Mouse (Mus musculus) limb, embryonic 10.5 days (tissue): Measurements from ENCODE around the gene Nell1. TPM values are rescaled to one million over a fixed set of nuclear protein-coding genes. Genes with fewer than 3 reads are reported as not detected.

Experiments
- DNase-seq: peaks from one replicate; pipeline ENCODE4 v3.0.0-alpha.2; 2017; ENCODE audit warnings: low spot score
- H3K27ac ChIP-seq: fragments of 300-500 bp; sonication (generic); 2 replicates; pipeline ENCODE4 v1.5.1; 2016; ENCODE audit warnings: mild to moderate bottlenecking
- H3K27me3 ChIP-seq: fragments of 300-500 bp; sonication (generic); 2 replicates; pipeline ENCODE4 v1.6.1; 2016; ENCODE audit warnings: low read depth, mild to moderate bottlenecking; ENCODE audit not compliant: poor library complexity, severe bottlenecking
- H3K36me3 ChIP-seq: fragments of 300-500 bp; sonication (generic); 2 replicates; pipeline ENCODE4 v1.6.1; 2016; ENCODE audit warnings: mild to moderate bottlenecking, moderate library complexity
- H3K4me1 ChIP-seq: fragments of 300-500 bp; sonication (generic); 2 replicates; pipeline ENCODE4 v1.6.1; 2016
- H3K4me3 ChIP-seq: fragments of 300-500 bp; sonication (generic); 2 replicates; pipeline ENCODE4 v1.5.1; 2016; ENCODE audit warnings: mild to moderate bottlenecking, moderate library complexity
- H3K9me3 ChIP-seq: fragments of 300-500 bp; sonication (generic); replicated peaks from 2 replicates; pipeline ENCODE4 v1.6.1; 2016; ENCODE audit warnings: mild to moderate bottlenecking
- WGBS: fragments of 180-500 bp; shearing (Covaris S2); methylation state at CpG from one replicate; pipeline ENCODE4 v1.1.7; 2016; 5-methylcytosine and 5-hydroxymethylcytosine counted together
- polyA plus RNA-seq: library from polyadenylated mRNA; unstranded; fragments of >200 nt; fragmentation: Nextera tagmentation; extraction: Ambion mirVana; gene quantifications from 2 replicates; pipeline ENCODE4 v1.2.1, GENCODE M21; 2016

The Nell1 gene
- polyA plus RNA-seq, 1 experiment from 2014 or later: 0.55 TPM

DNA sequence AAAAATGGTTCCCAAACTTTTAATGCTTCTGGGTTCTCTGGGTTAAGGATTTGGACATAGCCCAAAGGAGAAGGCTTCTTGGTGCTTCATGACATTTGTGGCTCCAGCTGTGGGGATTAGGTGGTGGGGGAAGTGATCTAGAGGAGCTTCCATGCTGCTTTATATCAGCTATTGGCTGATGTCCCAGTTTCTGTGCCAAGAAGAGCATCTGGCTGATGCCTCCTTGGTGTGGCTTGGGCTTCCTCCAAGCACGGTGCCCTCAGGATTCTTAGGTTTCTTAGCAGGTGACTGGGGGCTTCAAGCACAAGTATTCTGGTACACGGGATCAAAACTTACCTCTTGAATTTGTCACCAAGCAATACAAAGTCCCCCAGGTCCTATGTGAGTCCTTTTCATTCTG is 132.6 kb downstream of the Nell1 start:
- 90% methylated on average over 2 of the region's 2 CpGs for WGBS
- Histone ChIP-seq H3K4me1 (no peaks in the 10 kb centered on the region), H3K27ac (no peak overlapping the region), H3K4me3 (no peak overlapping the region), H3K27me3 (no peaks in the 10 kb centered on the region), H3K36me3 (no peaks in the 10 kb centered on the region), H3K9me3 (no peaks in the 10 kb centered on the region)
- no peak for DNase-seq

GRCm38 (mm10) chr7:50118348-50118747 is 143.7 kb downstream of the Nell1 start:
- H3K36me3 ChIP-seq: no peaks in the 10 kb centered on the region
- H3K27me3 ChIP-seq: no peaks in the 10 kb centered on the region
- H3K4me1 ChIP-seq: no peaks in the 10 kb centered on the region
- H3K4me3 ChIP-seq: no peak overlapping the region
- no peak overlapping the region for H3K27ac ChIP-seq
- WGBS: 92% methylated on average over 5 of the region's 5 CpGs
- no peaks in the 10 kb centered on the region for H3K9me3 ChIP-seq
- no peak for DNase-seq

DNA sequence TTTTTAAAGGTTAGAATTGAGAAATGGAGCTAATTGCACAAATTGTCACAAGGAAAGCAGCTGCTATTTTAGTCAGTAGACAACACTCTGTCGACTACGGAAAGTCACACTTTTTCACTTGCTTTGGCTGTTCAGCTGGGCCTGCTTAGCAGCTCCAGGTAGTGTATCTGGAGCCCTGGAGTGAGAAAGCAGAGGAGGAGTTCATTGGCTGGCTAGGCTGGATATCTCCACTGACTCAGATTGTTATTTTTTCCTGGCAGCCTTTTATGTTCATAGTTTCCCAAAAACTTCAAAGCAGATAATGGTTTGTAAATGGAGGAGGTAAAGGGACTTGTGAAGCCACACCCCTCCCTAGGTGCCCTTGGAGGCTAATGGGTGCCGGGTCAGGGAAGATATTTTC is 163.0 kb downstream of the Nell1 start:
- Histone ChIP-seq H3K27ac (no peak overlapping the region), H3K27me3 (no peaks in the 10 kb centered on the region), H3K4me1 (no peaks in the 10 kb centered on the region), H3K4me3 (no peak overlapping the region), H3K36me3 (no peaks in the 10 kb centered on the region), H3K9me3 (no peaks in the 10 kb centered on the region)
- no peak for DNase-seq
- WGBS: 91% methylated on average over 3 of the region's 3 CpGs

- H3K4me3 ChIP-seq: no peak overlapping the region
Observed at GRCm38 (mm10) chr7:50149326-50149725, 174.7 kb downstream of the Nell1 start.

DNA sequence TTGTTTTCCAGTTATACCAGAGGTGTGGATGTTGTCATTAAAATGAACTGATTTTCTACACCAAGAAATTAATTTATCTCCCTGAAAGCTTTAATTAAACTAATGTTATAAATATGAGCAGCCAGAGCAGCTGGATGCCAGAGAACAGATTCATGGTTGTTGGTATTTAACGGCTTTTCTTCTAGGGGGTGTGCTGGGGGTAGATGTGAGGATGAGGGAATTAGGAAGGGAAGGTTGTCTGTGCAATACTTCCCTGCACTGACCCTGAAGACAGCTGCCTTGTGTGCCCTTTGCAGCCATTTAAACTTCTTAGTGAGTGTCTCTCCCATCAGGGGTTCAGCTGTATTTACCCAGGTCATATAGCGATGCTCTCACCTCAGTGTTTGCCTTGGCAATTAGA is 176.2 kb downstream of the Nell1 start:
- Histone ChIP-seq H3K36me3 (no peaks in the 10 kb centered on the region), H3K27ac (no peak overlapping the region), H3K4me3 (no peak overlapping the region), H3K27me3 (no peaks in the 10 kb centered on the region), H3K9me3 (no peaks in the 10 kb centered on the region), H3K4me1 (no peaks in the 10 kb centered on the region)
- DNase-seq: no peak
- WGBS: 78% methylated on average over 2 of the region's 2 CpGs

More at GRCm38 (mm10) chr7:50149326-50149725, 174.7 kb downstream of the Nell1 start:
- 94% methylated on average over 7 of the region's 7 CpGs for WGBS
- Histone ChIP-seq H3K4me1 (no peaks in the 10 kb centered on the region), H3K9me3 (no peaks in the 10 kb centered on the region), H3K36me3 (no peaks in the 10 kb centered on the region), H3K27me3 (no peaks in the 10 kb centered on the region), H3K27ac (no peak overlapping the region)
- no peak for DNase-seq

GRCm38 (mm10) chr7:50153618-50154017 is 179.0 kb downstream of the Nell1 start:
- Histone ChIP-seq H3K4me3 (no peak overlapping the region), H3K27ac (no peak overlapping the region), H3K27me3 (no peaks in the 10 kb centered on the region), H3K9me3 (no peaks in the 10 kb centered on the region), H3K4me1 (no peaks in the 10 kb centered on the region), H3K36me3 (no peaks in the 10 kb centered on the region)
- WGBS: 79% methylated on average over 2 of the region's 2 CpGs
- DNase-seq: no peak

- no peak overlapping the region for H3K4me3 ChIP-seq
- no peaks in the 10 kb centered on the region for H3K36me3 ChIP-seq
- H3K4me1 ChIP-seq: no peaks in the 10 kb centered on the region
- DNase-seq: no peak
- 90% methylated on average over 5 of the region's 5 CpGs for WGBS
- H3K9me3 ChIP-seq: no peaks in the 10 kb centered on the region
- no peak overlapping the region for H3K27ac ChIP-seq
- H3K27me3 ChIP-seq: no peaks in the 10 kb centered on the region
Observed at GRCm38 (mm10) chr7:50162602-50163001, 187.9 kb downstream of the Nell1 start.

DNA sequence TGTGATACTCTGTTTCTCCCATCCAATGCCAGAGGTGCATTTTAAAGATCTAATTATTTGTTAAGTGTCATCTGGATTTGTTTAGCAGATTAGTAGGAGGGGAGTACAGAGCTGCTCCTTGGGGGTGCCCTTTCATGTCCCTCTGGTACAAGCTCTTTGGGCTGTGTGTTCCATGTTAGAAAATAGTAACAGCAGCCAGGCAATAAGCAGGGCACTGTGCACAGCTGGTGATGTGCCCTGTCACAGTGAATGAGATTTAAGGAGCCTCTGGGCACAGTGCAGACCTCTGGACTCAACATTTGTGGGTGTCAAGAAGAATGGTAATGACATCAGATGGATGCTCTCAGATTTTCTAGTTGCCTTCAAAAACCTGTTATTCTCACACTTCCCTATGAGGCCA is 194.1 kb downstream of the Nell1 start:
- no peak for DNase-seq
- no peaks in the 10 kb centered on the region for H3K9me3 ChIP-seq
- H3K4me3 ChIP-seq: no peak overlapping the region
- H3K27me3 ChIP-seq: no peaks in the 10 kb centered on the region
- H3K27ac ChIP-seq: no peak overlapping the region
- no peaks in the 10 kb centered on the region for H3K36me3 ChIP-seq
- peaks cover 14% of the 10 kb centered on the region for H3K4me1 ChIP-seq

DNA sequence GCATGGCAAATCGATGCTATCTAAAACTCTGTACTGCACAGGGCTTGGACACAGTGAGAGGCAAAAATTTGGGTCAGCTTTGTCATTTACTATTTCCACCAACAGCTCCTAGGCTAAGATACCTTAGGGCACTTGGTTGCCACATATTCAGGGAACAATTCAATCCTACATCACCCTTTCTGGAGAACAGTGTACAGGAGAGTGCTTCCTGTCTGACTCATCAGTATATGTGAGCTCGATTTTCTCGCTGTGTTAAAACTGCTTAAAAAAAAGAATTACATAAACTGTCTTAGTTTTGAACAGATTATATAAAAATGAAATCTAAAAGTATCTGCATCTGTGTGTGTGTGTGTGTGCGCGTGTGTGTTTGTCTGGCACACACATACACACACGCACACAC is 211.6 kb downstream of the Nell1 start:
- H3K27me3 ChIP-seq: no peaks in the 10 kb centered on the region
- no peak overlapping the region for H3K27ac ChIP-seq
- no peaks in the 10 kb centered on the region for H3K9me3 ChIP-seq
- 95% methylated on average over 6 of the region's 6 CpGs for WGBS
- H3K4me1 ChIP-seq: no peaks in the 10 kb centered on the region
- no peak overlapping the region for H3K4me3 ChIP-seq
- no peaks in the 10 kb centered on the region for H3K36me3 ChIP-seq
- no peak for DNase-seq

GRCm38 (mm10) chr7:50193955-50194354 is 219.3 kb downstream of the Nell1 start:
- Histone ChIP-seq H3K4me3 (no peak overlapping the region), H3K27ac (no peak overlapping the region), H3K4me1 (no peaks in the 10 kb centered on the region), H3K27me3 (no peaks in the 10 kb centered on the region), H3K9me3 (no peaks in the 10 kb centered on the region), H3K36me3 (no peaks in the 10 kb centered on the region)
- 93% methylated on average over 7 of the region's 7 CpGs for WGBS
- DNase-seq: no peak

- no peak for DNase-seq
- H3K9me3 ChIP-seq: no peaks in the 10 kb centered on the region
- no peaks in the 10 kb centered on the region for H3K27me3 ChIP-seq
- no peaks in the 10 kb centered on the region for H3K36me3 ChIP-seq
- no peak overlapping the region for H3K4me3 ChIP-seq
- no peak overlapping the region for H3K27ac ChIP-seq
- 68% methylated on average over 3 of the region's 3 CpGs for WGBS
- H3K4me1 ChIP-seq: no peaks in the 10 kb centered on the region
Observed at GRCm38 (mm10) chr7:50195080-50195611, 220.5 kb downstream of the Nell1 start.

GRCm38 (mm10) chr7:50205268-50205667 is 230.6 kb downstream of the Nell1 start:
- H3K36me3 ChIP-seq: no peaks in the 10 kb centered on the region
- WGBS: 52% methylated on average over 2 of the region's 2 CpGs
- H3K9me3 ChIP-seq: no peaks in the 10 kb centered on the region
- H3K4me1 ChIP-seq: peaks cover 11% of the 10 kb centered on the region
- no peak overlapping the region for H3K27ac ChIP-seq
- no peak overlapping the region for H3K4me3 ChIP-seq
- no peaks in the 10 kb centered on the region for H3K27me3 ChIP-seq
- DNase-seq: no peak

DNA sequence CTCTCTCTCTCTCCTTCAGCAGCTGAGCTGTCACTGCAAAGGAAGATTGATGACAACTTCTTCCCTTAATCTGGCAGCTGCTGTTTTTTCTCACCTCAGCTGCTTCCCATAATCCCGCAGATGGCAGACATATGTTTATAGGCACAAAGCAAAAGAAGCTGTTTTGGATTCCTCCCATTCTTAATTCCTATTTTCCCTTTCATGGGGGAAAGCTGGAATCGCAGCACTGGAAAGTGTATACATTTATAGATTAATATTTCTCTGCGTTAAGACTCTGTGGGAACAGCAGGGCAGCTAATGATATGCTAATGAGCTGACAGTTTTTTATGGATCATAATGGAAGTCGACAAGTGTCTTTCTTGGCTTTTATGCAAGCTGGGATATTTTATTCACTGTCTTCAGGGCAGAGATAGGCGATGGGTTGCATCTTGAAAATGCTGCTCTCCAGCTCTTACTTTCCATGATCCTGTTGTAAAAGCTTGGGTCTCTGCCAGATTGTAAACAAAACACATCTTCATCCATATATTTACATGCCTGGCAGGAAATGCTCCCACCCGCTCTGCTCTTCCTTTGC is 236.1 kb downstream of the Nell1 start:
- Histone ChIP-seq H3K9me3 (no peaks in the 10 kb centered on the region), H3K4me3 (no peak overlapping the region), H3K27ac (no peak overlapping the region), H3K27me3 (no peaks in the 10 kb centered on the region), H3K36me3 (no peaks in the 10 kb centered on the region), H3K4me1 (0 out of 2 replicates have a peak, but pooled peaks cover 2% of the 10 kb centered on the region)
- 49% methylated on average over 6 of the region's 6 CpGs for WGBS
- DNase-seq: no peak

DNA sequence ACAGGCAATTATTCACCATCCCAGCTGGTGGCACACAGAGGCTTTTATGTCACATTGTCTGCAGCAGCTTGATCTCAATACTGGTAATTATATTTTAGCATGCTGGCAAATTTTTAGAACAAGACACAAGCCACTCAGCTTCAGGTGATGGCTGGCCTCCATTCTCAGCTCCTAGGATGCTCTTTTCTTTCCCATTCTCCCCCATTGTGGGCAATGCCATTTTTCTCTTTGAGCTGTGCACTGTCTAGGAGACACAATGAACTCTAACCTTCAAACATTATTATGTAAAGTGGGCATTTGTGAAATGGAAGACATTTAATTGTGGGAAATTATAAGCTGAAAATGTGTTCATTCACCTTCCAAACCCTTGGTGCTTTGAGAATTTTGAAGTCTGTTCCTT is 247.2 kb downstream of the Nell1 start:
- Histone ChIP-seq H3K4me3 (no peak overlapping the region), H3K4me1 (no peaks in the 10 kb centered on the region), H3K27ac (no peak overlapping the region), H3K27me3 (no peaks in the 10 kb centered on the region), H3K9me3 (no peaks in the 10 kb centered on the region), H3K36me3 (no peaks in the 10 kb centered on the region)
- no peak for DNase-seq
